Mouse (Mus musculus) spleen, adult 12 weeks (tissue): ENCODE results near the gene Sh2d6.

ENCODE experiments used
- DNase-seq: peaks from one replicate; pipeline ENCODE4 v3.0.0; 2022; ENCODE audit warnings: low spot score

Sh2d6 gene

DNA sequence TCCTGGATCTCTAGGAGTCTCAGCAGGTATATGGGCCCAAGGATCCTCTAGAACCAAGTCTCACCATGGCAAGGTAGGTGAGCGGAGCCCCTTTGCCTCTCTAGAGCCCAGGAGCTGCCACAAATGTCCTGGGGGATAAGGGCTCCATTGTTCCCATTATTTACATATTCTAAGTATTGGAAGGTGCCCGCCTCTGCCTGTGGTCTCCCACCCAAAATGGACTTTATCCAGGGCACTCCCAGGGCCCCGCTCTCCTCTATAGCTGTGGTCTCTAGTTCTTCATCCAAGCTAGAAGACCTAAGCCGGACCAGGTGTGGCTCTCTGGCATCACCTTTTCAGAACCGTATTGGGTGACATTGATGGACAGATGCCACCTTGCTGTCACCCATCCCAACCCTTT is at the start of gene Sh2d6:
Gene Sh2d6, minus strand, starts transcription at position 101 of the 400 bp plus-strand sequence.
- DNase-seq = no peak

GRCm38 (mm10) chr6:72570644-72571397 is 49.3 kb upstream of the Sh2d6 start:
- no peak for DNase-seq

GRCm38 (mm10) chr6:72568736-72569135 is 47.2 kb upstream of the Sh2d6 start:
- DNase-seq = no peak

GRCm38 (mm10) chr6:72567508-72567907 is 46.0 kb upstream of the Sh2d6 start:
- no peak for DNase-seq

- peak; percentile 70 for DNase-seq
Observed at GRCm38 (mm10) chr6:72566044-72566443, 44.5 kb upstream of the Sh2d6 start.

DNA sequence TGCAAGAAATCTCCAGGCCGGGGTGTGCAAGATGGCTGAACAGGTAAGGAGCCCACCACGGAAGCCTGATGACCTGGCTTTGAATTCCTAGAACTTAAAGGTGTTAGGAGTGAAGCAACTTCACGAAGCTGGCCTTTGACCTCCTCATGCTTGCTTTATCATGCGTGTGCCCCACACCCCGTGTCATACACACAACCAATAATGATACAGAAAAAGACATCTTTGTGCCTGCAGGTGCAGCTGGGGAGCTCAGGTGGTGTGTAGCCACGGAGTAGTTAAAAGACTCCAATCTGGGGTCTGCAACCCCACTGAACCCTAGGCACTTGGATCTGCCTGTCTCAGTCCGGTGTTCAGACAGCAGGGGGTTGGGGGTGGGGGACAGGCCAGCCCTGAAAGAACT is 44.0 kb upstream of the Sh2d6 start:
- DNase-seq = no peak

- no peak for DNase-seq
Observed at GRCm38 (mm10) chr6:72562894-72563293, 41.4 kb upstream of the Sh2d6 start.

GRCm38 (mm10) chr6:72562486-72562885 is 41.0 kb upstream of the Sh2d6 start:
- DNase-seq = no peak

GRCm38 (mm10) chr6:72560801-72561200 is 39.3 kb upstream of the Sh2d6 start:
- DNase-seq = no peak

DNA sequence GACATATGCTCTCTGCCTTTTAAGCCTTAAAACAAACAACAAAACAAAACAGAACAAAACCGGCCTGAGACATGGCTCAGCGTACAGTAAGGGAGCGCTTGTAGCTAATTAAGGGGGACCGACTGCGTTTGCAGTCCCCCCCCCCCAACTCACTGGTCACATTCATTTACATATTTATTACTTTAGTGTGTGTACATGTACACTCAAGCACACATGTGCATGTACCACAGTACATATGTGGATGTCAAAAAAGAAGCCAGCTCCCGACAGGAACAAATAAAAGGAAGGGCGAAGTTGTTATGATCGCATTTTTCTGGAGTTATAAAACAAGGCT is 31.5 kb upstream of the Sh2d6 start:
- no peak for DNase-seq

- peak; percentile 26 for DNase-seq
Observed at GRCm38 (mm10) chr6:72552171-72553078, 30.9 kb upstream of the Sh2d6 start.

DNA sequence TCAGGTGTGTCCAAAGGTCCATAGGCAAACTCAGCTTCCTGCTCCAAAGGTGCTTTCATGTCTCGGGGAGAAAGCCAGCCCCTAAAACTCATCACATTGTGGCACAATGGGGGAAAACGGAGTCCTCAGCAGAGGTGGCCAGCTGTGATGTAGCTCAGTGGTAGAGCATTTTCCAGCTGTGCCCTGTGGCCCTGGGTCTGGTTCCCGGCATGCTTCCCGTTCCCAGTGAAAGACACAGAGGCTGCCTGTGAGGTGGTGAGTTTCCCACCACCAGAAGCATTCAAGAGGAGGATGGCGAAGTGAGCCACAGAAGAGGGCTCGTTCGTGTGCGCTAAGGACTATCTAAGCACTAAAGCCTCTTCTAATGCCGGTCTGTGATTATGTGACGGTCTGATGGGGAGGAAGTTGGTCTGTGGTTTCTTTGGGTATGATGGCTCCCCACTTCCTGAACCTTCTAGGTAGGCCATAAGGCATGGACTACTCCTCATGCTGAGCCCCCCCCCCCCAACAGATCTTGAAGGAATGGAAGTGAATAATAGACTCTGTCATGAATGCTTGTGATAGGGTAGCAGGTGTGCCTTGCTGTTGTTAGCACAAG is 29.1 kb upstream of the Sh2d6 start:
- DNase-seq = no peak

DNA sequence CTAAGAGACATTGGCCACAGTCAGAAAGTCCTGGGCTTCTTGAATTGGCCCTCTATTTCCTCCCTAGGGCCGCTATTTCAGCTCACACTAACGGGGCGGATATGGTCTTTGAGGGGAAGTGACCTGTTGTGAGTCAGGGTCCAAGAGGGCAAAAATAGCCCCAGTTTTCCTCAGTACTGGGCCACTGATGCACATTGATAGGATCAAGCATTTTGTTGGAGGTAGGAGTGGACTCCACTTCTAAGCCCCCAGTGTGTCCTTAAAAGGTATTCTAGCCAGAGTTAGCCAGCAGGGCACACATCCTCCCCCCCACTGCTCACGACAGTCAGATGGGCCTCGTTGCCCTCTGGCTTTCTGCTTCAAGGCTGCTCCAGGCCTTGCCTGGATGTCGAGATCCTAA is 28.5 kb upstream of the Sh2d6 start:
- no peak for DNase-seq

DNA sequence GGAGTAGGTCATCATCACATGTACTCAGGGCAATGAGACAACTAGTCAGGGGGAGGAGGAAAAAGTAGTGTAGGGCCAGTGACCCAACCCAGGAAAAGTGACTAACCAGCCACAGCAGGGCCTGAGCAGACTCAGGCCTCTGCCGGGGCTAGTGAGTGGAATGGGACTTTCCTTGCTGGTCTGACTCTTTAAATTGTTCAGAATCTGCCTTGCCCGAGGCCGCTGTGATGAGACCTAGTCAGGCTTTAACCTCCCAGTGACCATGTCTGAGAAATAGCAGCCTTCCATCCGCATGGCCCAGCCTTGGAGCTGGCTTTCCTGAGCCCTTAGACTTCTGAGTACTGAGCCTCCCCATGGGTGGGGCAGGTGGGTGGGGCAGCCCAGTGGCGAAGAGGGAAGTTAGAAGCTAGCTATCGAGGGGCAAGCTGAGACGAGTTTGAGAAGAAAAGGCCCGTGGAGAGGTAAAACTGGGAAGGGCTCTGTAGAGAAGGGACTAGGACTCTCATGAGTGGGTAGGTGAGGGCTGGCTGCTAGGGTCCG is 27.6 kb upstream of the Sh2d6 start:
- DNase-seq = peak; percentile 22

DNA sequence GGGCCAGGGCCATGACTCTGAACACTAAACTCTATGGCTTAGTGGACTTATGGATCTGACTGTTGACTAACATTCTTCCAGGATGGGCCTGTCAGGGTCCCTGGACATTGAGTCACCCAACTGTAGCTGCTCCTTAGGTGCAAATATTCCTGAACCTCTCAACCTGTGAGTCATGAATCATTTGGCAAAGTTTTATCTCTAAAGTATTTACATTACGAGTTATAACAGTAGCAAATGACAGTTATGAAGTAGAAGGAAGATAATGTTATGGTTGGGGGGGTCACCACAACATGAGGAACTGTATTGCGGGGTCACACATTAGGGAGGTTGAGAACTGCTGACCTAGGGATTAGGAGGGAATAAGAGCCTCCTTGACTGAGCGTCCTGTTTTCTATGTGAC is 26.4 kb upstream of the Sh2d6 start:
- DNase-seq = no peak

- no peak for DNase-seq
Observed at GRCm38 (mm10) chr6:72547121-72547520, 25.6 kb upstream of the Sh2d6 start.

DNA sequence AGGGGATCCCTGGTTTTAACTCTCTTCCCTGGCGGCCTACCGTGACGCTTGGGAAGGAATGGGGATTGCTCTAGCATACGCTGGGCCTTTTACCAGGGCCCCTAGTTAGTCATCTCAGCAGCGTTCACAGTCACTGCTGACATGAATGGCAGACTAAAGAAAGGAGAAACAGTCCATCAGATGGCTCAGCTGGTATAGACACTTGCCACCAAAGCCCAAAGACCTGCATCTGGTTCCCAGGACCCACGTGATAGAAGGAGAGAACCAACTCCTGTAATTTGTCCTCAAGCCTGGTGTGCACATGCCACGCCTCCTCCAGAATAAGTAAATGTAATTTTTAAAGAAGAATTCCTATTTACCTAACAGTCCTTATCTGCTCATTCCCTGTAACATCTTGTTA is 23.9 kb upstream of the Sh2d6 start:
- no peak for DNase-seq

DNA sequence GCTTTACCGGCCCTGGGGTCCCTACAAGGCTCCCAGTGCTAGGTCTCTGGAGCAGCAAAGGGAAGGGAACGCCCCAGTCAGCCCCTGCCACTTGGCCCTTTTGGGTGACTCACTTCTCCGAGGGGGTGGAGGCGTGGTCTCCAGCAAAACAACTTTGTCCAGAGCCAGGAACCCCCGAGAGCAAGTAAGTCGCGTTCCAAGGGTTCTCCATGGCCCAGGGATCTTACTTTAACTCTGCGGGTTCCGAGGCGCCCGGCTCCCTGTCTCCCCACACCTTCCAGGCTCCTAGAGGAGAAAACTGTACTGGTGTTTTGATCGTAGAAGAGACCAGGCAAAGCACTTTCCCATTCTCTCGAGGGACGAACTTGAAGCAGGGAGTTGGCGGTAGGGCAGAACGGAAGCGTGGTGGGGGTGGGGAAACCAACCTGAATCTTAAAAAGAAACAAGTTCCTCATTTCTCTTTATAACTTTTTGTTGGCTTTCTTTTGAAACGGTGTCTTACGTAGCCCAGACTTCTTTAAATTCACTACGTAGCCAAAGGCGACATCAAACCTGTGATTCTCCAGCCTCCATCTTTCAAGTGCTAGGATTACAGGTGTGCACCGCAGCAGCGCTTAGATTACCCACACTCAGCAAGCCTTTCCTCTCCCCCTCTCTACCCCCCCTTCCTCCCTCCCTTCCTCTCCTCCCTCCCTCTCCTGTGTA is 22.9 kb upstream of the Sh2d6 start, which contains the start of gene Capg:
Gene Capg, plus strand, starts transcription at position 109 of the 705 bp plus-strand sequence.
- peak; percentile 25 for DNase-seq

GRCm38 (mm10) chr6:72543265-72543850 is 21.9 kb upstream of the Sh2d6 start:
- DNase-seq = no peak

- peak; percentile 70 for DNase-seq
Observed at GRCm38 (mm10) chr6:72538562-72539031, 17.1 kb upstream of the Sh2d6 start.

- no peak for DNase-seq
Observed at GRCm38 (mm10) chr6:72537998-72538500, 16.5 kb upstream of the Sh2d6 start.
